Mouse (Mus musculus) CD4-positive, CD25-positive, alpha-beta regulatory T cell, adult 4 months (primary cell): ENCODE data around the gene Pes1. TPM values are rescaled to one million over a fixed set of nuclear protein-coding genes. Genes with fewer than 3 reads are reported as not detected.
"Not testable (repeated sequence)": the region's sequence is repeated elsewhere in the genome, so short reads cannot be mapped to it uniquely, and the experiment has no call there.

ENCODE experiments used
- ATAC-seq: one replicate; pipeline ENCODE4 v1.8.0; 2017
- polyA plus RNA-seq, 2 experiments: library from polyadenylated mRNA; unstranded; fragments of 100-300 nt; shearing (Covaris generic); gene quantifications; one replicate each; pipeline ENCODE4 v1.2.1; 2017

Pes1 gene
- 100 to 1,000 TPM in 1 of 2 experiments, 10 to 100 TPM in 1; 82.0 to 111 TPM for polyA plus RNA-seq

- ATAC-seq: peak; percentile 93
These were observed at the start of gene Pes1 for GRCm38 (mm10) chr11:3963610-3964415. Gene Pes1 (plus strand): TSS chr11:3963975.

- peak; percentile 63 for ATAC-seq
These were observed 49.5 kb upstream of the Pes1 start, which contains the start of gene Slc35e4 for GRCm38 (mm10) chr11:3914109-3914840. Gene Slc35e4 (minus strand): TSS chr11:3914664.

GRCm38 (mm10) chr11:3918738-3919137, 45.0 kb upstream of the Pes1 start:
- no peak for ATAC-seq

GRCm38 (mm10) chr11:3920476-3920875, 43.3 kb upstream of the Pes1 start:
- ATAC-seq: no peak

GRCm38 (mm10) chr11:3921281-3921850, 42.4 kb upstream of the Pes1 start:
- peak; percentile 68 for ATAC-seq

- no peak for ATAC-seq
These were observed 41.7 kb upstream of the Pes1 start for GRCm38 (mm10) chr11:3922115-3922514.

- ATAC-seq: no peak
These were observed 41.0 kb upstream of the Pes1 start for GRCm38 (mm10) chr11:3922731-3923130.

GRCm38 (mm10) chr11:3925916-3926315, 37.9 kb upstream of the Pes1 start:
- ATAC-seq: no peak

GRCm38 (mm10) chr11:3930019-3930418, 33.8 kb upstream of the Pes1 start:
- ATAC-seq: no peak

GRCm38 (mm10) chr11:3930931-3931330, 32.8 kb upstream of the Pes1 start:
- ATAC-seq: no peak

- ATAC-seq: peak; percentile 93
These were observed 32.1 kb upstream of the Pes1 start, which contains the start of gene Tcn2 for GRCm38 (mm10) chr11:3931511-3932211. Gene Tcn2 (minus strand): TSS chr11:3932159.

GRCm38 (mm10) chr11:3933756-3934285, 30.0 kb upstream of the Pes1 start:
- ATAC-seq: no peak

- no peak for ATAC-seq
These were observed 28.6 kb upstream of the Pes1 start for GRCm38 (mm10) chr11:3935135-3935534.

GRCm38 (mm10) chr11:3936318-3936717, 27.5 kb upstream of the Pes1 start:
- ATAC-seq: no peak

- no peak for ATAC-seq
These were observed 26.4 kb upstream of the Pes1 start for GRCm38 (mm10) chr11:3937321-3937874.

- ATAC-seq: no peak
These were observed 22.4 kb upstream of the Pes1 start for GRCm38 (mm10) chr11:3941371-3941770.

GRCm38 (mm10) chr11:3946386-3946785, 17.4 kb upstream of the Pes1 start:
- no peak for ATAC-seq

- ATAC-seq: not testable (repeated sequence)
These were observed 8.9 kb upstream of the Pes1 start for GRCm38 (mm10) chr11:3954876-3955275.

- ATAC-seq: not testable (repeated sequence)
These were observed 8.4 kb upstream of the Pes1 start for GRCm38 (mm10) chr11:3955371-3955770.

GRCm38 (mm10) chr11:3960901-3961300, 2.9 kb upstream of the Pes1 start:
- no peak for ATAC-seq

GRCm38 (mm10) chr11:3961761-3962160, 2.0 kb upstream of the Pes1 start:
- ATAC-seq: no peak

GRCm38 (mm10) chr11:3963155-3963554, 620 bp upstream of the Pes1 start:
- peak; percentile 7 for ATAC-seq
